Mouse (Mus musculus) embryo, embryonic 10 days (tissue): ENCODE data around the gene Cdk5rap1.

Experiments used
- DNase-seq: peaks from one replicate; pipeline ENCODE4 v3.0.0-alpha.2; 2015; ENCODE audit warnings: low spot score

The Cdk5rap1 gene

DNA sequence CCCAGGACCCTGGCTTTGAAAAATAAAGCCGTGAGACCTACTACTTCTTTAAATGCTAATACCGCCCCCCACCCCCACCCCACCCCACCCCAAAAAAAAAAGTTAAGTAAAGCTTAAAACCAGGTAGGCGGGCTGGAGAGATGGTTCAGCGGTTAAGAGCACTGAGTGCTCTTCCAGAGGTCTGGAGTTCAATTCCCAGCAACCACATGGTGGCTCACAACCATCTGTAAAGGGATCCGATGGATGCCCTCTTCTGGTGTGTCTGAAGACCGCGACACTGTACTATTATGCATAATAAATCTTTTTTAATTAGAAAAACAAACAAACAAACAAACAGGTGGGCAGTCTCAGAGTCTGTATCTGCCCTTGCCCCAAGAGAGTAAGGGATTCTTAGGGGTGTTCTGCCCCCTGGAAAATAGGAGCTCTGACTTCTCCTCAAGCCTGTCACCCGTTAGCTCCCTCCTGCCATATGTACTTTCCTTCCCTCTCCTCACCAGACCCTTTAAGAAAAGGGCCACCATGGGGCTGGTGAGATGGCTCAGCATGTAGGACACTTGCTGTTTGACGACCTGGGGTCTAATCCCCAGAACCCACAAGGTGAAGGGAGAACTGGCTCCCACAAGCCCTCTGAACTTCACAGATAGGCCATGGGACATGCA lies at the start of gene Cdk5rap1:
Gene Cdk5rap1, minus strand, starts transcription at position 169 of the 659 bp plus-strand sequence.
- no peak for DNase-seq

- no peak for DNase-seq
These were observed 49.4 kb upstream of the Cdk5rap1 start for GRCm38 (mm10) chr2:154422181-154422580.

DNA sequence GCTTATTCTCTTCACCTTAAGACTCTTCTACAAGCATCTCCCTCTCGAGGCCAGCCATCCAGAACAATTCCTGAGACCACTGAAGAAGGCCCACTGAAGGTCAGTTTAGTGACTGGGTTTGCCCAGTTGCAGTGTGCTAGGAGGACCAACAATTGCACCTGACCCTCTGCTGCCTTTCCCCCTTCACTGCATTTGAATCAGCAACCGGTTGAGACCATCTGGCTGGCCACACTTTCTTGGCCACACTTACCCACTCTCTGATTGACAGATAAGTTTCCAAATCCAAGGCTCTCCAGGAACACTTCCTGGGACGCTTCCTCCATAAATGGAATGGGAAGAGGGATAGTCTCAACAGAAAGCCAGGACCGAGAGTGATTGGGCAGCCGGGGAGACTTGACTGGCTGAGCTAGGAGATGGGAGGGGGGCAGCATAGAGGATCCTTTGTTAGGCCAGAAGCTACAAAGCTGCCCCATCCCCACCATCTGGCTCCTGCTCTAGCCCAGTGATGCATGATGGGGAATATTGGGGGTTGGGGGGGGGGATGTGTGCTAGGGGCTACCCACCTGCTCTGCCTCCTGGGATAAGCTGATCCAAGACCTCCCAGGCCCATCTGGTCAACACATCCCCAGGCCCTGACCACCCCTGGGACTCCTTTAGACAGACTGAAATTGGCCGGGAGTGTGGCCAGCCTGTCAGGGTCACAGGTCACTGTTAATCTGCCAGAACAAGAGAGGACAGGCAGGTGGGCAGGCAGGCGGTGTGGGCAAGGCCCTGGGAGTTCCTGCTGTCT lies 48.3 kb upstream of the Cdk5rap1 start:
- peak; percentile 85 for DNase-seq

- DNase-seq, result no peak
These were observed 47.1 kb upstream of the Cdk5rap1 start for GRCm38 (mm10) chr2:154419631-154420515.

GRCm38 (mm10) chr2:154418001-154418400 lies 45.2 kb upstream of the Cdk5rap1 start:
- no peak for DNase-seq

DNA sequence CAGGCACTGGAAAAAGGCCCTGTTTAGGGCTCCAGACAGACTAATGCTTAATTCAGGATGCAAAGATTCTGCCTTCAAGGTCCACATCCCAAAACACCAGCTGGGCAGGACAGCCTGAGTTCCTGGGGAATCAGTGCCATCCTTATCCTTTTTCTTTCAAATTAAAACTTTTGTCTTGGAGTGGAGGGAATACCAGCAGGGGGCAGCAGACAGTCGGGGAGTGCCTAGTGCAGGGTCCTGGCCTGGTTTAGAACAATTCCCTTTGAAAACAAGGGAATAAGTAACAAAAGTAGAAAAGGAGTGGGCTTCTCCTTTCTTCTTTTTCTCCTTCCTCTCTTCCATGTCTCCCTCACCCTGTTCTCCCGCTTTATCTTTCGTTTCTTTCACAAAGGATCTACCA lies 44.3 kb upstream of the Cdk5rap1 start:
- DNase-seq, result peak; percentile 81

GRCm38 (mm10) chr2:154412018-154412666 lies 39.3 kb upstream of the Cdk5rap1 start:
- peak; percentile 69 for DNase-seq

DNA sequence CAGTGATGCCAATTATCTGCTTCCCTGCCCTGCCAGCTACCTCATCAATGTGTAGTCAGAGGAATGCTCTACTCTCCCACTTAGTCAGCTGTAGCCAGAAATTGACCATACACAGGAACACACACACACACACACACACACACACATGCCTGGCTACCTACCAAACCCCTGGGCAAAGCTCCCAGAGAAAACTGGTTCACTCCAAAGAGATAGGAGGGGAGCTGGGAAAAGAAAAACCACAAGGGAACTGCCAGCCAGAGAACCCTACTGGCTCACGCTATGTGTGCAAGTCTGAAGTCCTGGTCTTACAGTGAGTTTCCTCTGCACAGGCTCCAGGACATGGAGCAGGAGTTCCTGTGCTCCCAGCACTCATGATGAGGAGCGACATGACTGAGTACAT lies 37.5 kb upstream of the Cdk5rap1 start:
- no peak for DNase-seq

DNA sequence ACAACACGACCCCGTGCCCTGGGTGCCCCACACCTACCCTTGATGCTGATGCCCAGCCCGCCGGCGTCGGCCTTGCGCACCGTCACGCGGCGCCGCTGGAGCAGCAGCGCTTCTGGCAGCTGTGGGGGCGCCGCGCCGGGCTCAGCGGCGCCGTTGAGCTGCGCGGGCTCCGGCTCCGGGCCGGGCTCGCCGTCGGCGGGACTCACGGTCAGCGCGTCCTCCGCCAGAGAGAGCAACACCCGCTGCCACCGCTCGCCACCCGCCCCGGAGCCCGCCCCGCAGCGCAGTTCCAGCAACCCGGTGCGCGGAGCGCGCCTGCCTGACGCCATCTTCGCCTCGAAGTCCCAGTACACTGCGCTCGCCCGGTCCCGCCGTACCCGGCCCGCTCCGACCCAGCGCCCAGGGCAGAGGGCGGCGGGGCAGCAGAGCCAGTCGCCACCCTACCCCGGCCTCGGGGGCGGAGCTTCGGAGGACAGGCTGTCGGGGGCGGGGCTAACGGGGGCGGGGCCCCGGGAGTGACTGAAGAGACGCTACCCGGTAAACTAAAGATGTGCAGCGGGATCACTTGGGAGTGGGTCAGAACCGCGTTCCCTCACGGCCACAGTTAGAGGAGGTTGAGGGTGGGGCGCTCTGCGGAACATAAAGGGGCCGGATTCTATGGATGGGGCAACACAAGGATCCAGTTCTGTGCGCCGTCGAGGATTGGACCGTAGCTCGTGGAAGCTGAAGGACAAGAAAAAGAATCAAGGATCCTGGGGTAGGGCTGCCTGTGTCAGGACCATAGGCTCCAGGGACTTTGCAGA lies 35.0 kb upstream of the Cdk5rap1 start, which contains the start of gene Snta1:
Gene Snta1, minus strand, starts transcription at position 457 of the 803 bp plus-strand sequence.
- peak; percentile 75 for DNase-seq

DNA sequence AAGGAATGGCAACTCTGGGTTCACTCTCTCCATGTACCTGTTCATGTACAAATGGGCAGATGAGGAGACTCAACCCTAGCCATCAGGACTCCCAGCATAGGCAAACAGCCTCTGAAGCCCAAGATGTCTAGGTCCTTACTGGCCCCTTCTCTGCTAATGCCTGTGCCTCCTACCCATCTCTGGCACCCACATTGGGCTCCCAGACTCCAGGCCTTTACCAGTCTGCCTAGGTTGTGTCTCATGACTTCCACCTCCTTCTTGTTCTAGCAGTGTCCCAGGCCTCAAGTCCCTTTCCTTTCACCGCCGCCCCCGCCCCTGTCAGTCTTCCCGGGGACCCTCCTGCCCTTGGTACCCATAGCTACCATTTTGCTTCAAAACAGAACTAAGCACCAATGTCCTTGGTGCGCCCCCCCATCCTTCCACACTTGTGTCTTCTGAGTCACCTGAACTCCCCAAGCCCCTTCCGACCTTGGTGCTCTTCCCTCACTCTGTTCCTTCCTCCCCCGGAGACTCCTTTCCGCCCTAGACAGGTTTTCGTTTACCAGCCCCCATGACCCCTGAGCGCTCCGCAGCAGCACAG lies 34.3 kb upstream of the Cdk5rap1 start:
- no peak for DNase-seq

- DNase-seq, result no peak
These were observed 32.7 kb upstream of the Cdk5rap1 start for GRCm38 (mm10) chr2:154405447-154405994.

- DNase-seq, result peak; percentile 29
These were observed 30.0 kb upstream of the Cdk5rap1 start for GRCm38 (mm10) chr2:154402811-154403210.

DNA sequence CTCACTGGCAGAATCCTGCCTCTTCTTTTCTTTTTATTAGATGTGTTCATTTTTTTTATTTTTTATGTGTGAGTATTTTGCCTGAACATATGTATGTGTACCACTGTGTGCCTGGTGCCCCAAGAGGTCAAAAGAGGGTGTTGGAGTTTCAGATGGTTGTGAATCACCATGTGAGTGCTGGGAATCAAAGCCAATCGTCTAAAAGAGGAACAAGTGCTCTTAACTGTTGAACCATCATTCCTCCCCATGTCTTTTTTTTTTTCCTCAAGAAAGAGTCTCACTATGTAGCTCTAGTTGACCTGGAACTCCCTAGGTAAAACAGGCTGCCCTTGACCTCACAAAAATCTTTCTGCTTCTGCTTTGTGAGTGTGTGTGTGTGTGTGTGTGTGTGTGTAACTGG lies 29.2 kb upstream of the Cdk5rap1 start:
- DNase-seq, result no peak

GRCm38 (mm10) chr2:154399325-154399724 lies 26.5 kb upstream of the Cdk5rap1 start:
- DNase-seq, result no peak

- DNase-seq, result no peak
These were observed 25.5 kb upstream of the Cdk5rap1 start for GRCm38 (mm10) chr2:154398267-154398666.

DNA sequence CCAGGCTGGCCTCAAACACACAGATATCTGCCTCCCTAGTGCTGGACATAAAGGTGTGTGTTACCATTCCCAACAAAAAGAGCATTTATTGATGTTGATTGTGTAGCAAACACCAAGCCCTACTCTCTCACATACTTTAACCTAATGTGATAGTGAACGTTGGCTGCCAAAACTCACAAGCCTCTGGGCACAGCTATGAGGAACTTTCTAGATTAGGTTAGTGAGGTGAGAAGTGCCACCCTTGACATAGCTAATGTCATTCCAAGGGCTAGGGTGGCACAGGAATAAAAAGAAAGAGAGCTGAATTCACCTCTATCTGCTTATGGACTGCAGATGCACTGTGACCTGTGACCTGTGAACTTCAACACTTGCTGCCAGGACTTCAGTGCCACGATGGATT lies 23.7 kb upstream of the Cdk5rap1 start:
- DNase-seq, result no peak

DNA sequence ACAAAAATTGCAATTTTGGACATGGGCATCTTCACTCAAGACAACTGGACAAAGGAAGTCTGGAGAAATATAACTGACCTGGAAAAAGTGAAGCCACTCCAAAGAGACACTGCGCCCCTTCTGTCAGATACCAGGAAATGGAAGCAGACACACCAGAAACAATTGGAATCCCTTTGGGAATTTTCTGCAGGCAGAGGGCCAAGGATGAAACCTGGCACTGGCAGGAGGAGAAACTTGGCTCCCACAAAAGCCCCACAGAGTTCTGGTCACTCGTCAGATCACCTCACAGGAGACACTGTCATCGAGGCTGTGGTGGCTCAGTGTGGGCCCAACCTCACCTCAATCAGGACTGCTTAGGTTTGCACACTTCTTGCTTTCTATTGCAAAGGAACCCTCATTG lies 21.8 kb upstream of the Cdk5rap1 start:
- no peak for DNase-seq

DNA sequence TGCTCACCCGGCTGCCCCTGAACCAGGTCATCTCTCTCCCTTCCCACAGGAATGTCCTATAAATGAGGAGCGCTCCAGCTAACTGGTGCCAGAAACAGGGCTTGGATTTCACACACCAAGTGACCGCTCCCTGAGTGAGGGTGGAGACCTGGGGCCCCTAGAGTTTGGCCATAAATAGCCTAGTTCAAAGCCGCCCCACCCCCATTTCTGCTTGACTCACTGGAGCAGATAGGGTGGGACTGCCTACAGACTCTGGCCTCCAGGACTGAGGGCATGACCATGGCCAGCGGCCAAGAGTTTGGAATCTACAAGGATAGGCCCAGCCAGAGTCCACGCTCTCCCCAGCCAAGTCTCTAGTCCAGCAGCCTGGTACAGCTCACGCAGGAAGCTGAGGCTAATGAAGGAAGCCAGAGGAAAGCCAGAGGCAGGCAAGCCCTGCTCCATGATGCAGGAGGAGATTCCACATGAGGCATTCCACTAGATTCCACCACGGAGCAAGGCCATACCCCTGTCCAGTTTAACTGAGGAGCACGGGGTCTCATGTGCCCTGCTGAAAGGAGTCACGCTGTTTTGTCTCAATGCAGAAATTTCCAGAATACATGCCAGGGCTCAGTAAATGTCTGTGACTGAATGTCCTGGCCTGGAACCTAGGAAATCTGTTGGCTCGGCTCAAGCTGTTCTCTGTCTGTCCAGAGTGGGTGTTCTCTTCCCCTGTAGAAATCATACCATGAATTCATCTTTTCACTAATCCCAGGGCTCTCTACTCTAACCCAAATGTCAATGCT lies 17.6 kb upstream of the Cdk5rap1 start:
- no peak for DNase-seq

DNA sequence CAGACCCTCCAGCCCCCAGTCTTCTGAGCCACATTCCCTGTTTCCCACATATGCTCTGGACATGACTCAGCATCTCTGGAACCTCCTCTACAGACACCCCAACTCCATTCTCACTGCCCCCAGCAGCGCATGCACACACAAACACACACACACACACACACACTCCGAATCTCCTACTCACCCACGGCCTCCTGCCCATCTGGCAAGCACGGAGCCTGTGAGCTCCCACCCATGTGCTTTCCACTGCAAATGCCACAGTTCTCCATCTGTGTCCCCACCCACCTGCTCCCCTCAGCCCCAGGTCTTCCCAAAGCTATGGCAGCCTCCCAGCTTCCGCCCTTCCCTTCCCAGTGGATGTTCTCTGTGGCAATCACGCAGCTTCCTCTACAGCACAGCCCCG lies 6.3 kb upstream of the Cdk5rap1 start:
- DNase-seq, result no peak
